Mouse (Mus musculus) megakaryocyte, embryonic 14.5 days (primary cell): Measurements from ENCODE around the gene Chd4.

Experiments used
- FLI1 ChIP-seq: IDR thresholded peaks from 2 replicates; pipeline ENCODE4 v1.6.1; 2012; ENCODE audit warnings: low read length, inconsistent platforms, mixed read lengths
- GATA1 ChIP-seq: IDR thresholded peaks from 3 replicates; pipeline ENCODE4 v1.6.1; 2012; ENCODE audit warnings: mixed read lengths, low read length, inconsistent platforms, borderline replicate concordance

- TF ChIP-seq GATA1, result no peak
- no peak for TF ChIP-seq FLI1
Measured at GRCm38 (mm10) chr6:125160854-125161760, 65.3 kb downstream of the Chd4 start.
